Mouse (Mus musculus) bone marrow, adult 2 months (tissue): Measurements from ENCODE around the gene Mcam.

Source experiments
- CTCF ChIP-seq: fragments of 200-500 bp; IDR thresholded peaks from 2 replicates; pipeline ENCODE4 v1.5.1; 2011; ENCODE audit warnings: low read length, control low read depth; ENCODE audit not compliant: control insufficient read depth, insufficient read depth
- POLR2A ChIP-seq: fragments of 200-500 bp; IDR thresholded peaks from 2 replicates; pipeline ENCODE4 v1.6.1; 2011; ENCODE audit warnings: low read depth, mild to moderate bottlenecking, control low read depth, low read length, borderline replicate concordance; ENCODE audit not compliant: control insufficient read depth

- TF ChIP-seq CTCF (peak; percentile 21; the same call in 1 of the 2 replicates), POLR2A (no peak)
These were observed 26.6 kb upstream of the Mcam start for GRCm38 (mm10) chr9:44107557-44108179.
